Mouse (Mus musculus): ENCODE results near the gene Fam241a. TPM values are rescaled to one million over a fixed set of nuclear protein-coding genes. Genes with fewer than 3 reads are reported as not detected.

The Fam241a gene
- polyA plus RNA-seq, 1 experiment, result 0.57 TPM

DNA sequence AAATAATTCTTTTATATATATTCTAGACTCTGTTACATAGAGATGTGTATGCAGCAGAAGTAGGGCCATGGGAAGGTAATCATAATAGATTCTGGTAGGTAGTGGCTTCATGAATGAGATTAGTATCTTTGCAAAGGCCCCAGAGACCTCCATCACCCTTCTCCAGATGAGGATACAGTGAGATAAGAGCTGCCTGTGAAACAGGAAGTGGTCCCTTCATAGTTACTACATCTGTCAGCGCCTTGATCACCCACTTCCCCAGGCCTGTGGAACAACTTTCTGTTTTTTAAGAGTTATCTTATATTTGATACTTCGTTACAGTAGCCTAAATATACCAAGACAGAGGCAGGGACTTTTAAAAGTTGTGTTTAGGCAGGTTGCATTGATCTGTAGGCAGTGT lies 28.3 kb upstream of the Fam241a start:
- TF ChIP-seq MYOG (IDR thresholded peaks at IDR 0.05; ENCODE audit: control insufficient read depth, extremely low read depth, insufficient read length) (no peak), MAX (IDR thresholded peaks at IDR 0.05) (no peak), MYOD1 (IDR thresholded peaks at IDR 0.05; ENCODE audit: control insufficient read depth, insufficient read length, low read depth) (no peak), CEBPB (IDR thresholded peaks at IDR 0.05; ENCODE audit: low read depth) (no peak), CTCF (IDR thresholded peaks at IDR 0.05; ENCODE audit: control insufficient read depth, insufficient read depth, insufficient read length) (no peak), USF1 (IDR thresholded peaks at IDR 0.05; ENCODE audit: low read depth) (no peak), FOSL1 (IDR thresholded peaks at IDR 0.05; ENCODE audit: insufficient read depth, low read length, poor library complexity, severe bottlenecking) (no peak)
- Histone ChIP-seq H3K27me3 (ENCODE audit: control insufficient read depth, insufficient read depth, insufficient read length) (no peaks in the 10 kb centered on the region), H3ac (ENCODE audit: control insufficient read depth, insufficient read length, low read depth) (no peak overlapping the region), H3K79me3 (ENCODE audit: low read depth) (no peaks in the 10 kb centered on the region), H3K79me2 (ENCODE audit: control insufficient read depth, insufficient read depth) (no peaks in the 10 kb centered on the region), H3K36me3 (ENCODE audit: control insufficient read depth, insufficient read depth) (no peaks in the 10 kb centered on the region), H3K4me3 (ENCODE audit: insufficient read depth, poor library complexity, severe bottlenecking) (no peak overlapping the region)

DNA sequence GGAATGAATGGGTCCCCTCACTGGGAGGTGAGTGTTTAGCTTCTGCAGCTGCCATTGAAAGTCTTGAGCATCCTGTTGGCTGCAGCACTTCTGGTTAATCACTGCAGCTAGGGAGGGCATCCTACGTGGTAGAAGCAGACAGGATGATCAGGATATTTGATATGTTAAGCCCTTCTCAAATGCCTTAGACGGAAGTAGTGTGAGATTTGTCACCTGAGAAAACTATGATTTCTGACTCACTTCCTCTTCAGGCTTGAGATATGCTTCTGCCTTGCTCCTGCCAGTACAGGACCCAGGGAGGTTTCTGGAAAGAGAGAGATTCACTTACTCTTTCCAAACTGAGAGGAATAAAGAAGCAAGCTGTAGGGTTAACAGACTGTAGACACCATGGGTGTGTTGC lies 27.1 kb upstream of the Fam241a start:
- no peaks in the 10 kb centered on the region for H3K79me2 ChIP-seq (ENCODE audit: control insufficient read depth, insufficient read depth)
- no peak overlapping the region for H3K4me3 ChIP-seq (ENCODE audit: insufficient read depth, poor library complexity, severe bottlenecking)
- H3K27me3 ChIP-seq (ENCODE audit: control insufficient read depth, insufficient read depth, insufficient read length), result no peaks in the 10 kb centered on the region
- H3ac ChIP-seq (ENCODE audit: control insufficient read depth, insufficient read length, low read depth), result no peak overlapping the region
- TF ChIP-seq MAX (IDR thresholded peaks at IDR 0.05), result no peak
- TF ChIP-seq MYOD1 (IDR thresholded peaks at IDR 0.05; ENCODE audit: control insufficient read depth, insufficient read length, low read depth), result no peak
- TF ChIP-seq CTCF (IDR thresholded peaks at IDR 0.05; ENCODE audit: control insufficient read depth, insufficient read depth, insufficient read length), result no peak
- no peak for TF ChIP-seq CEBPB (IDR thresholded peaks at IDR 0.05; ENCODE audit: low read depth)
- TF ChIP-seq USF1 (IDR thresholded peaks at IDR 0.05; ENCODE audit: low read depth), result no peak
- no peak for TF ChIP-seq MYOG (IDR thresholded peaks at IDR 0.05; ENCODE audit: control insufficient read depth, extremely low read depth, insufficient read length)
- TF ChIP-seq FOSL1 (IDR thresholded peaks at IDR 0.05; ENCODE audit: insufficient read depth, low read length, poor library complexity, severe bottlenecking), result no peak
- H3K79me3 ChIP-seq (ENCODE audit: low read depth), result no peaks in the 10 kb centered on the region
- H3K36me3 ChIP-seq (ENCODE audit: control insufficient read depth, insufficient read depth), result no peaks in the 10 kb centered on the region

DNA sequence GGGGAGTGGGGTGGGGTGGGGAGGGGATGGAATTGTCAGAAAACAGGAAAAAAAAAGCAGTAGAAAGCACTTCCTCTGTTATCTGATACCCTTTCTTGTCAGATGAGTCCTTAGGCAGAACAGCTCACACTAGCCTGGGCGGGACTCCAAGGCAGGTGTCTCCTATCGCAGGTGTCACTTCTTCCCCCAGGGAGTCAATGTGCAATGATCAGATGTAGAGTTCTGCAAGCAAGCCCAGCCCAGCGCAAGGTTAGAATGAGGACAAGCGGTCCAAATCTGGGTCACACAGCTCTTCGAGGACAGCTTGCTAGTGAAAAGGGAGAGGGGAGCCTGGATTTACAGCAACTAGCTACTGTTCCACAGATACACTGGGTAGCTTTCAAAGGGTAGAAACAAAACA lies 26.0 kb upstream of the Fam241a start:
- H3ac ChIP-seq (ENCODE audit: control insufficient read depth, insufficient read length, low read depth), result no peak overlapping the region
- no peak for TF ChIP-seq MYOG (IDR thresholded peaks at IDR 0.05; ENCODE audit: control insufficient read depth, extremely low read depth, insufficient read length)
- TF ChIP-seq CTCF (IDR thresholded peaks at IDR 0.05; ENCODE audit: control insufficient read depth, insufficient read depth, insufficient read length), result no peak
- TF ChIP-seq MYOD1 (IDR thresholded peaks at IDR 0.05; ENCODE audit: control insufficient read depth, insufficient read length, low read depth), result no peak
- no peak for TF ChIP-seq CEBPB (IDR thresholded peaks at IDR 0.05; ENCODE audit: low read depth)
- TF ChIP-seq USF1 (IDR thresholded peaks at IDR 0.05; ENCODE audit: low read depth), result no peak
- no peak for TF ChIP-seq MAX (IDR thresholded peaks at IDR 0.05)
- TF ChIP-seq FOSL1 (IDR thresholded peaks at IDR 0.05; ENCODE audit: insufficient read depth, low read length, poor library complexity, severe bottlenecking), result no peak
- H3K4me3 ChIP-seq (ENCODE audit: insufficient read depth, poor library complexity, severe bottlenecking), result no peak overlapping the region
- no peaks in the 10 kb centered on the region for H3K36me3 ChIP-seq (ENCODE audit: control insufficient read depth, insufficient read depth)
- H3K79me3 ChIP-seq (ENCODE audit: low read depth), result no peaks in the 10 kb centered on the region
- H3K79me2 ChIP-seq (ENCODE audit: control insufficient read depth, insufficient read depth), result no peaks in the 10 kb centered on the region
- H3K27me3 ChIP-seq (ENCODE audit: control insufficient read depth, insufficient read depth, insufficient read length), result no peaks in the 10 kb centered on the region

DNA sequence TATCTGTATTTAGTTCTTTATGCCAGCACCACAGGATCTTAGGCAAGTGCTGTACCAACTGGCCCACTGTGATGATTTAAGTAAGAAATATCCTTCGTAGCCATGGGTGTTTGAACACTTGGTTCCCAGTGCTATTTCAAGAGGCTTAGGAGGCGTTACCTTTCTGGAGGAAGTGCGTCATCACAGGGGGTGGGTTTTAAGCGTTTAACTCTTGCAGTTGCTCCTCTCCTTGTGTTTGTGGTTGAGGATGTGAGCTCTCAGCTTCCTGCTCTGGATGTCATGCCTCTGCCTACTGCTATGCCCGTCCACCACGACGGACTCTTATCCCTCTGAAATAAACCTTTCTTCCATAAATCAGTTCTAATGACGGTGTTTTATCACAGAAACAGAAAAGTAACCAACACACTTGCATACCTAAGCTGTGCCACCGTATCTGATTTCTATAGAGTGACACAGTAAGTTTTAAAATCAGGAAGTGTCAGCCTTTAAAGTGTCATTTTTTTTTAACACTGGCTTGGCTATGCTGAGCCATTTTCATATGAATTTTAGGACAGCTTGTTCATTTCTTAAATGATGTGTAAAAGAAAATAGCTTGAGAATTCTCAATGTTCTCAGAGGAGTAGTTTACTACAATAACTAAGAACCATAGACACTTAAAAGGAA lies 22.0 kb upstream of the Fam241a start:
- H3K27me3 ChIP-seq (ENCODE audit: control insufficient read depth, insufficient read depth, insufficient read length), result no peaks in the 10 kb centered on the region
- no peaks in the 10 kb centered on the region for H3K36me3 ChIP-seq (ENCODE audit: control insufficient read depth, insufficient read depth)
- TF ChIP-seq FOSL1 (IDR thresholded peaks at IDR 0.05; ENCODE audit: insufficient read depth, low read length, poor library complexity, severe bottlenecking), result no peak
- no peak for TF ChIP-seq MYOD1 (IDR thresholded peaks at IDR 0.05; ENCODE audit: control insufficient read depth, insufficient read length, low read depth)
- TF ChIP-seq MYOG (IDR thresholded peaks at IDR 0.05; ENCODE audit: control insufficient read depth, extremely low read depth, insufficient read length), result no peak
- no peak for TF ChIP-seq USF1 (IDR thresholded peaks at IDR 0.05; ENCODE audit: low read depth)
- no peak for TF ChIP-seq CEBPB (IDR thresholded peaks at IDR 0.05; ENCODE audit: low read depth)
- no peak for TF ChIP-seq CTCF (IDR thresholded peaks at IDR 0.05; ENCODE audit: control insufficient read depth, insufficient read depth, insufficient read length)
- no peak for TF ChIP-seq MAX (IDR thresholded peaks at IDR 0.05)
- H3ac ChIP-seq (ENCODE audit: control insufficient read depth, insufficient read length, low read depth), result no peak overlapping the region
- H3K79me3 ChIP-seq (ENCODE audit: low read depth), result no peaks in the 10 kb centered on the region
- H3K79me2 ChIP-seq (ENCODE audit: control insufficient read depth, insufficient read depth), result no peaks in the 10 kb centered on the region
- no peak overlapping the region for H3K4me3 ChIP-seq (ENCODE audit: insufficient read depth, poor library complexity, severe bottlenecking)

DNA sequence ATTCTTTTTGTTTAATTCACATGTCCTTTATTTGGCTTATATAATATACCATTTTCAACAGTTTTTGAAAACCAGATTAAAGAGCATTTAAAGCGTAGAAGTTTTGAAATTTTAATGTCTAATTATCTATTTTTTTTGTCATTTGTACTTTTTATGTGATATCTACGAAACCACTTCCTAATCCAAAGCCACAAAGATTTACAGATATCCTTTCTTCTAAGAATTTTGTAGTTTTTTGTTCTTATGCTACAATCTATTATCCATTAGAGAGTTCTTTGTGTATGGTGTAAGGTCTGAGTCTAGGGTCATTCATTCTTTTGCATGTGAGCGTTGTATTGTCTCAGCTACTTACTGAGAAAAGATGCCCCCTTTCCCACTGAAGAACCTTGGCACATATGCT lies 21.4 kb upstream of the Fam241a start:
- Histone ChIP-seq H3K79me2 (ENCODE audit: control insufficient read depth, insufficient read depth) (no peaks in the 10 kb centered on the region), H3K79me3 (ENCODE audit: low read depth) (no peaks in the 10 kb centered on the region), H3K36me3 (ENCODE audit: control insufficient read depth, insufficient read depth) (no peaks in the 10 kb centered on the region), H3K4me3 (ENCODE audit: insufficient read depth, poor library complexity, severe bottlenecking) (no peak overlapping the region), H3ac (ENCODE audit: control insufficient read depth, insufficient read length, low read depth) (no peak overlapping the region), H3K27me3 (ENCODE audit: control insufficient read depth, insufficient read depth, insufficient read length) (no peaks in the 10 kb centered on the region)
- no peak for TF ChIP-seq MAX (IDR thresholded peaks at IDR 0.05)
- TF ChIP-seq MYOD1 (IDR thresholded peaks at IDR 0.05; ENCODE audit: control insufficient read depth, insufficient read length, low read depth), result no peak
- no peak for TF ChIP-seq MYOG (IDR thresholded peaks at IDR 0.05; ENCODE audit: control insufficient read depth, extremely low read depth, insufficient read length)
- TF ChIP-seq CEBPB (IDR thresholded peaks at IDR 0.05; ENCODE audit: low read depth), result no peak
- no peak for TF ChIP-seq USF1 (IDR thresholded peaks at IDR 0.05; ENCODE audit: low read depth)
